Mouse (Mus musculus) testis, adult 2 months (tissue): ENCODE data around the gene Ddah1.

ENCODE experiments used
- CTCF ChIP-seq: fragments of 200-500 bp; IDR thresholded peaks from 2 replicates; pipeline ENCODE4 v1.5.1; 2012; ENCODE audit warnings: low read depth, mild to moderate bottlenecking, inconsistent platforms, low read length, moderate library complexity; ENCODE audit not compliant: control insufficient read depth, insufficient read depth, insufficient replicate concordance
- POLR2A ChIP-seq: fragments of 200-500 bp; IDR thresholded peaks from 2 replicates; pipeline ENCODE4 v1.6.1; 2012; ENCODE audit warnings: low read depth, mild to moderate bottlenecking, inconsistent platforms, low read length, moderate library complexity; ENCODE audit not compliant: control insufficient read depth

GRCm38 (mm10) chr3:145799365-145799764 is 40.9 kb downstream of the Ddah1 start:
- TF ChIP-seq CTCF = no peak
- no peak for TF ChIP-seq POLR2A
